Mouse (Mus musculus) adrenal gland, postnatal 0 days (tissue): ENCODE results near the gene Med21. TPM values are rescaled to one million over a fixed set of nuclear protein-coding genes. Genes with fewer than 3 reads are reported as not detected.

Source experiments
- polyA plus RNA-seq: library from polyadenylated mRNA; unstranded; fragments of >200 nt; fragmentation: Nextera tagmentation; extraction: Ambion mirVana; gene quantifications from 2 replicates; pipeline ENCODE4 v1.2.1, GENCODE M21; 2015

Med21 gene
- polyA plus RNA-seq = 236 and 358 TPM in 2 replicates

DNA sequence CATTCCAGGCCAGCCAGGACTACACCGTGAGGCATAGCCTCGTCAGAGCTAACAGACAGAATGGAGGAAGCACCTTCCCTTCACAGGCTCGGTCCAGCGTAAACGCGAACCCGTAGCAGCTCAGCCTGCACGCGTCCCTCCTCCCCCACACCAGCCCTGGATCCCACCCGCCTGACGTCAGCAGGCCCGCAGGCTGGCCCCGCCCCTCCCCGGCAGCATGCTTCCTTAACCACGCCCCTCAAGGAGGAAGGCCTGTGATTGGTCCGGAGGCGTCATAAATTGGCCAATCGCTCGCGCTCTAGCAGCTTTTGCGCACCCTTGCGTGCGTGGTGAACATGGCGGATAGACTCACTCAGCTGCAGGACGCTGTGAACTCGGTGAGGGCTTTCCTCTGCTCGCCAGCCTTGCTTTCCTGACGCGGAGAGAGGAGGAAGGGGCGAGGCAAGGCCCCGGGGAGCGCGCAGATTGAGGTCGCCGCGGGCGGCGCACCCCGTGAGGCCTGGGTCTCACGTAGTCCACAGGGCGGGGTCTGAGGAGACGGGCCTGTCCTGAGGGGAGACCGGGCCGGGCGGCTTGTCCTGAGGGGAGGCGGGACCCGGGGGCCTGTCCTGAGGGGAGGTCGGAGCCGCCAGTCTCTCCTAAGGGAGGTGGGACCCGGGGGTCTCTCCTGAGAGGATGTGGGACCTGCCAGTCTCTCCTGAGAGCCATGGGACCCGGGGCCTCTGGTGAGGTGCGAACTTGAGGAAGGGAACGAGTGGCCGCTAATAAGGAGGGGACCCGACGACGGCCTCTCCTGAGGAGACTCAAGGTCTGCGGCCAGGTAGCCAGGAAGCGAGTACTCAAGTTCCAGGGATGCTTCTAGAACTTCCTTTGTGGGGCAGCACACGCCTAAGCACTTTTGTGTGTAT is at the start of gene Med21, which contains the start of gene Tm7sf3:
Gene Med21, plus strand, starts transcription at position 272 of the 908 bp plus-strand sequence.
Gene Tm7sf3, minus strand, starts transcription at position 549 of the 908 bp plus-strand sequence.

Other genes with a start within 250 kb of the Med21 start
- 8.7 and 20.4 TPM in 2 replicates for gene Itpr2, start 140.3 kb upstream of the Med21 start, polyA plus RNA-seq
- 66.7 and 91.6 TPM in 2 replicates for gene Fgfr1op2, start 65.3 kb upstream of the Med21 start, polyA plus RNA-seq
- gene Ints13, start 64.7 kb upstream of the Med21 start, polyA plus RNA-seq = 28.3 and 30.8 TPM in 2 replicates
- 45.0 and 58.4 TPM in 2 replicates for gene Tm7sf3, start 277 bp downstream of the Med21 start, polyA plus RNA-seq
- gene Stk38l, start 82.4 kb downstream of the Med21 start, polyA plus RNA-seq = 9.8 and 9.9 TPM in 2 replicates
- gene Arntl2, start 153.5 kb downstream of the Med21 start, polyA plus RNA-seq = 2.2 and 3.0 TPM in 2 replicates
- gene Smco2, start 207.6 kb downstream of the Med21 start, polyA plus RNA-seq = not detected in 2 replicates
- gene Ppfibp1, start 245.9 kb downstream of the Med21 start, polyA plus RNA-seq = 27.3 and 43.5 TPM in 2 replicates